Mouse (Mus musculus): ENCODE results near the gene Ssbp2.

The Ssbp2 gene

DNA sequence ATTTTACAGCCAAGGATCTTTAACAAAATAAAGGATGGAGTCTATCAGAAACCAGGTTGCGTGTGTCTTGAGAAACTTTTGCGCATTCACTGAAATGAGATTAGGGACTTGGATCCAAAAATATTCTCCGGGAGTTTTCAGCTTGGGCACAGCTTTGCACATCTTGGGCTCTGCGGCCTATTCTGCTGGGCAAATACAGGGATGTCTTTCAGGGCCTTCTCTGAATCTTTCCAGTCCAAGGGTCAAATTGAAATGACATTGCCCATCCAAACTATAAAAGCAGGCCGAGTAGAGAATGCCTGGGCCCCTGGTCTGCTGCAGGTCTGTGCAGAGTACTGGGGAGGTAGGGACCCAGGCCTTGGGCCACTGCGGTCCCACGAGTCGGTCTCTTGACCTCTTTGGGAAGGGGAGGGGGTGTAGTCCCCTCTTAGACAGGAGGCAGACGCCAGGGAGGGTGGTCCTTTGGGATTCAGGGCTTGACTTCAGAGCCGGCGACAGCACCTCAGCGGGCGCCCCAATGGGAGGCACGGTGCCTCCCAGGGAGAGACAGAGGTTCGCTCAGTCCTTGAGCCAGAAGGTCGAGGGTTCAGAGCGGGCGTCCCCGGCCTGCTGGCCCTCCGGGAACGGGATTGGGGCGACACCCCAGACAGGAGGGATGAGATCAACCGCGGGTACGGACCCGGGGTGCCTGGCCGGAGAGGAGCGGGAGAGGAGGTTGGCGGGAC is at the start of gene Ssbp2:
Ssbp2 (plus strand) TSS at position 388 of the 725 bp plus-strand sequence.
- DNase-seq (ENCODE audit: low spot score in 2 of 2) = peak in 1 of 2 experiments; percentile 22

DNA sequence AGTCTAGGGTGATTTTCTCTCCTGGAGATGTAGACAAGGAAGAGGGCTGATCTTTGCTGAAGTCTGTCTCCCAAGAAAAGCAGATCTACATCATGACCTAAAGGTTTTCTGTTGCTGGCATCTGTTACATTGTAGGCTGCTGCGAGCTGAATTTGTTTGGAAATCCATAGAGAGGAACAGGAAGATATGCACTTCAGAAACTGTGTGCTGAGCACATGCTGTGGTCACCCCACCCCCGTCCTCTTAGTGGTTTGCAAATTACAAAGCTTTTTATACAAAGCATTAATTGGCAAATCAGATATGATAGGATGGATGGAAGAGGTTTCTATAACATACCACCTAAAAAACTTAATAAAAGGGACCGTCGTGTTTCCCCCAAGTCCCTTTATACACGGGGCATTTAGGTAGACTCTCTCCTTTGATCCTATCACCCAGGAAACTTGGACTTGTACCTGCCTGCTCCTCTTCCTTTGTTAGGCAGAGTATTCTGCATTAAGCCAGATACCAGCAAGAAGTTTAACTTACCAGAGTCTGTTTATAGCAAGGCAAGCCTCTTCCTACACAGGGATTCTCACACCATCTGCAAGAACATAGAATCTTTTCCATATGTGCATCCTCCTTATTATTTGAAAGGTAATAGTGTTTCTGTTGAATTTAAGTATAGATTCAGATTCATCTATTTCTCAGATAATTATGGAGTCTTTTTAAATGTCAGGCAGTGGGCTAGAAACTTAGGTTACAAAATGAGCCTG is 46.2 kb upstream of the Ssbp2 start:
- no peak for DNase-seq (ENCODE audit: low spot score in 2 of 2)

DNA sequence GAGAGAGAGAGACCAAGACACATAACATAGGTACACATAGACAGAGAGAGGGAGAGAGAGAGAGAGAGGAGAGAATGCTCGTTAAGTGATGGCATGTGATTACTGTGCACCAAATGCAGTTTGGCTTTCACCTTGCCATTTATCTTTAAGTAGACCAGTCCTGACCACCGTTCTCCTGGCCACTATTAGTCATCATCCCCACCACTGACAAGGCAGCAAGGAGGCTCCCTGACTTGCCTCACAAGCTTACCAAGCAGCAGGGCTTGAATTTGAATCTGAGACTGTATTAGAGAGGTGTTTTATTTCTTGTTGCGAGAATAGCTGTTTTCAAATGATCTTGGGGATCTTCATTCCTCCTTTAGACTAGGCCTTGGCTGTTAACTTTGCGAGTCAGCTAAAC is 44.2 kb upstream of the Ssbp2 start:
- DNase-seq (ENCODE audit: low spot score in 2 of 2) = no peak

DNA sequence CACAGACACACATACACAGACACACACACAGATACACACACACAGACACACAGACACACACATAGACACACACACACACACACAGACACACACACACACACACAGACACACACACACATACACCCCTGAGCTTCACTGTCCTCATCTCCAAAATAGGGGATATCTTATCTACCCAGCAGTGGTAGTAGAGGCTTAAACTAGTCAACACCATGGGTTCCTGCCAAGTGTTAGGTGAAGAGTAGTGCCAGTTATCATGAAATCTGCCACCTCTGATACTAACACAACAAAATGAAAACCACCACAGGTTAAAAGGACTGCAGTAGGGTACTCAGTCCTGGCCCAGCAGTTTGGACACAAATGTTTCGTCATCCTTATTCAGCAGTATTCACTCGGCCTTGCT is 43.4 kb upstream of the Ssbp2 start:
- no peak for DNase-seq (ENCODE audit: low spot score in 2 of 2)

DNA sequence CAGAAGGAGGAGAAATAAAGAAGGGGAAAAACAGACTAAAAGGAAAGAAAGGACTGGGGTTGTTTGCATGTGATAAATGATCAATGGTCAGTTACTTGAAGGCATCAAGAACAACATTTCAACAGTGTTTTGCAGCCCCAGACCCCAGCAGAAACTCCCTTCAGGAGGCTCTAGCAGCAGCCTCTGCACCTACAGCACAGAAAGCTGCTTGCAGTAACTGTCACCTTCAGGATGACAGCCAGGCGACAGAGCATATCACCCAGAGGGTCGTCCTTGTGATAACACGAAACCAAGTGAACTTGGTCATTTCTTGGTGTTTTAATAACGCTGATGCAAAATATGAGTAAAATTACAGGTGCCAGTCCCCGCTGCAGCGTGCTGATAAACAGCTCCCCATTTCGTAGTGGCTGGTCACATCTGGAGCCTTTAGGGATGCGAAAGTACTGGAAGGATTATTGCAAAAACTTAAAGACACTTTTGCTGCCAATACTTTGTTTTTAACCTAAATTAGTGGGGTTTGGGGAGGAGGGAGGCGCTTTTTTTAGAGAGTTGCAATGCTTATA is 38.6 kb upstream of the Ssbp2 start:
- peak in 1 of 2 experiments; percentile 39 for DNase-seq (ENCODE audit: low spot score in 2 of 2)

DNA sequence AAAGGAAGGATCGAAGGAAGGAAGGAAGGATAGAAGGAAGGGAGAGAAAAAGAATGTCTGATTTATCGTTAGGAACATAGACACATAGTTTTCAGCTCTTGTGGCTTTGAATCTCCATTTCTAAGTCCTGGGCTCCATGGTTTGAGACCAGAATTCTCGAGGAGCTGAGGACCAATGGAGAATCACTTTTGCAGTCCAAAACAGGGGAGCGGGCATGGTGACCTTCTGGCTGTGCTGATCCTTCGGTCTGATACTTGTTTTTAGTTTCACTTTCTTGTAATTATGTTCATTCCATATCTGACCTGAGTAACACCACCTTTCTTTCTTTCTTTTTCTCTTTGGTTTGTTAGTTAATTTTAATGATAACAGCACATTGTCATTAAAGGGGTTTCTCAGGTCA is 29.2 kb upstream of the Ssbp2 start:
- no peak for DNase-seq (ENCODE audit: low spot score in 2 of 2)

DNA sequence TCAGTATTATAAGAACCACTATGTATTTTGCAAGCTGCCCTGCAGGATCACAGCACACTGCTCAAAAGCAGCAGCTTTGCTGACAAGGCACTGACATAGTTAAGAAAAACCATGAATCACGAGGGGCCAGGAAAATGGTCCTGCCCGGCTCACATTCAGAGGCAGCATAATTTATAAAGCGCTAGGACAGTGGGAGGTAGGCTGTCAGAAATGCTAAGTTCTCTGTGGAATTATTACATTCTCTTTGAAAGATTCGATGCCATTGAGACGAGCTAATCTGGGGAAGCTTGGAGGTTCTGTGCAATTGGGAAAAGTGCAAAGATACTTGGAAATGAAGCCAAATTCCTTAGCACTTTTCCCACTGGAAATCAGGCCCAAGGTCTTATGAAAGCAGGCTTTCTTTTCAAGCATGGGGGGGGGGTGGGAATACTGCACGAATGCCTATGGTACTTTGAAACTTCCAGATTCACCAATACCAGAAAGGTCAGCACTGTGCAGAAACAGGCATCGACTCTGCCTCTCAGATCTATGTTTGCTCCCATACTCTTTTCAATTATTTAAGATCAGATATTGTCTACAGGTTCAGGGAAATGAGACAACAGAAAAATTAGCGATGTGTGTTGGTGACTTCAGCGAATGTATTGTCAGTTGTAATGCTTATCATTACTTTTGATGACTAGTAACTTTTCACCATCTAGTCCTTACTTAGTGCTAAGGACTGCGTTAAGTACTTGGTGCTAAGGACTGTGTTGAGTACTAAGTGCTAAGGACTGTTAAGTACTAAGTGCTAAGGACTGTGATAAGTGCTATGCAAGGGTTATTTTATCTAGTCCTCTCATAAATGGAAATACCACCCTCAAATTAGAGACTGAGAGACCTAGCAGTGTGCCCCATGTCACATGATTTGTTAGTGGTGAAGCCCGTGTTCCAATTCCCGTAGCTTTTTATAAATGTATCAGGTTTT is 28.4 kb upstream of the Ssbp2 start:
- no peak for DNase-seq (ENCODE audit: low spot score in 2 of 2)

DNA sequence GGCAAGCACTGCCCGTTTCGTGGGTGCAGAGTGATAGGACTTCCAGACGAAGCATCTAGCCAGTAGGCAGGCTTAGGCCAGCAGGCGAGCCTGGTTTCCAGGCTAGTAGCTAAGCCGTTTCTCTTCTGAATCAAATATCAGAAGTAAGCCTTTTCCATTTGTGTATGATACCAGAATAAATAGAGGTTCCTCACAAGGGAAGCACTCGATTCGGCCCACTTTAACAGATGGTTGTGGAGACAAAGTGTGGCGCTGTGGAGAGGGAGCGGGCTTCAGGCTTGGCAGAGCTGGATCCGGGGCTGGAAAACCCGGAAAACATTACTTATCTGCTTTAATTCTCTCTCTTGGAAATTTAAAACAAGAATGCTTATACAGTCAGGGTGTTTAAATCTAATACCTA is 27.1 kb upstream of the Ssbp2 start:
- no peak for DNase-seq (ENCODE audit: low spot score in 2 of 2)

DNA sequence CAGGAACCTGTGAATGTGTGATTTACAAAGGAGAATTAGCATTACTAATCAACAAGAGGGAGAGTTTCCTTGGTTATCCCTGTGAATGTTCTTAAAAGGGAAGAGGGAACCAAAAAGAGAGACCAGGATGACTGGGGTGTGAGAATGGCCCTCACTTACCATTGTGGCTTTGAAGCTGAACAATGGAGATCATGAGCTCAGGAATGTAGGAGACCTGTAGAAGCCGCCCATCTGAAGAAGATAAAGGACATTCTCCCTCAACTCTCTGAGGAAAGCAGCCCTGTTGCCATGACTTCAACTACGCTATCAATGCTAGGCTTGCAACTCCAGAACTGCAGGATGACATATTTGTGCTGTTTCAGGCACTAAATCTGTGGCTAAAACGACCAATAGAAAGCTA is 22.2 kb upstream of the Ssbp2 start:
- DNase-seq (ENCODE audit: low spot score in 2 of 2) = no peak

DNA sequence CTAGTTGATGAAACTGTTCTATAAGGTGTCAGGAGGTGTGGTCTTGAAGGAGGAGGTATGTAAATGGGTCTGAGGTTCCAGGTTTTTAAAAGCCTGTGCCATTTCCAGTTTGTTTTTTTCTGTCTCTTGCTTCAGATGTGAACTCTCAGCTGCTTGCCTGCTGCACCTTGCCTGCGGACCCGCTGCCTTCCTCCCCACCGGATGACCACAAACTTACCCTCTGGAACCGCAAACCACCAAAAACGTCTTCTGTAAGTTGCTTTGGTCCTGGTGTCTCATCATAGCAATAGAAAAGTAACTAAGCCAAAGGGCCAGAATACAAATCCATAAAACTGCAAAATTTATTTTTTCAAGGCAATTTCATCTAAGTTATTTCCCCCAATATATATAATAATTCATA is 18.6 kb upstream of the Ssbp2 start:
- DNase-seq (ENCODE audit: low spot score in 2 of 2) = no peak

DNA sequence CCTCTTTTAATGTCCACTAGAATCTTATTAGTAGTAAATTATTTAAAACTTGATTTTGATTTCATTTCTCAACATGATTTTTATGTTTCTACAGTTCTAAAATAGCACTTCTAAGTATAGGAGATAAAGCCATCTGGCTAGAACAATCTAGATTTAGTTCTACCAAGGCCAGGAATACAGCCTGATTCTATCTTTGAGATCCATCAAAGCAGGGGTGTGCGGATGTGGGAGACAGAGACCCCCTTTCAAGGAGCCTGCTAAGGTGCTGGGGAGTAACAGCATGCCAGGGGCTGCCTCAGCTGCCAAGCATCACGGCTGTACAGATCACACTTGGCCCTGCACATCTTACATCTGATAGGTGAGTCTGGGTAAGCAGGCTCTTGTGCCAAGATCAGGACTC is 13.4 kb upstream of the Ssbp2 start:
- no peak for DNase-seq (ENCODE audit: low spot score in 2 of 2)

DNA sequence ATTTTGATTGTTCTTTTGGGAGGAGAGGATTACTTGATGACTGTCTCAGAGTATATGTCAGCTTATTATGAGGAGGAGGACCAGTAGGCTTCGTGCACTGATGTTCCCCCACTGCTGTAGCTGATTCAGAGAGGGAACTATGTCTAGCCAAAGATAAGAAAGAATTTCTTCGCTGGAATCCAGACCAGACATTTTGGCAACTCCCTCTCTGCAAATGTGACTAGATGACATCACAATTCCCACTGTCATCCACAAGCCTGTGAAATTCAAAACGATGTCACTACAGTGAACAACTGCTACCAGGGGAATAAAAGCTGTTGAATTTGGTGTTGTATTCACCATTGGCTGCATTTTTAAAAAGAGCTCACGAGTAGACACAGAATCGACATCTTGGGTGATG is 11.1 kb upstream of the Ssbp2 start:
- DNase-seq (ENCODE audit: low spot score in 2 of 2) = no peak

DNA sequence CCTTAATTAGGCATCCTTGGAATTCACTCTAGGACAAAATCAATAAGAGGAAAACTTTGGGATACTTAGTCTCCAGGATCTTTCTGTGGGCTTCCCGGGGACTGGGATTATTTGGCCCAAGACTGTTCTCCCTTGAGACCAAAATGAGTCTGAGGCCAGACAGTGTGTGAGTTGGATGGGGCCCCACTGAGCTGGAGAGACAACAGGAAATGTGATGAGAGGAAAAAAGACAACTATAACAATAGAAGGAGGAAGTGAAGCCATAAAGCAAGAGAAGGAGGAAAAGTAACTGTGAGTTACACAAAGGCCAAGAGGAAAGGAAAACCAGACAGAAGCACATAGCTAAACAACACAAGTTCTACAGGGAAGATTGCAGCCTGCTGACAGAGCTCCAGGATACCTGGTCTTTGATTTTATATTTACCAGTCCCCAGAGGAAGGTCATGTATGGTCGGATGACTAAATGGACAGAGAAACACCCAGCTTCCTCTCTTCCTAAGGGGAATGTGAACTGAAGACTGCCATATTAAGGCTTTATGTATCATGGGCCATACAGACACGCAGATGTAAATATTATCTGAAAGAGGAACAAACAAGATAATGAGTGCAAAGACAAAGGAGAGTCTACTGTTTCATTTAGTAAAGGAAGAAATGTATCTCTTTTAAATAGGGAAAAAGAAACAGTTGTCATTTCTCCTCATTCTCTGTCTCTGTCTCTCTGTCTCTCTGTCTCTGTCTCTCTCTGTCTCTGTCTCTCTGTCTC is 8.5 kb upstream of the Ssbp2 start:
- no peak for DNase-seq (ENCODE audit: low spot score in 2 of 2)

DNA sequence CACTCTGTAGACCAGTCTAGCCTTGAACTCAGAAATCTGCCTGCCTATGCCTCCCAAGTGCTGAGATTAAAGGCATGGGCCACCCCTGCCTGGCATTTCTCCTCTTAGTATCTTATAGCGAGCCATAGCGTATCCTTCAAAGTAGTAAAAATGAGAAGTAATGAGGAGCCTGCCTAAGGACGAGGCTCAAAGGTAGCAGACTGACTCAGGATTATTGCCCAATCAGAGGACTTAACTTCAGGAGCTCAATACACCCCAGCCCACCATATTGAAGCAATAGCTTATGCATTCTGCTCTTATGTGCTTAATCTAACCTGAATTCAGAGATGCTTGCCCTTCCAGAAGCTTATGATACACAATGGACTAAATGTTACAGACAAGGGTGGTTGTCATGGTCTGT is 7.8 kb upstream of the Ssbp2 start:
- no peak for DNase-seq (ENCODE audit: low spot score in 2 of 2)

DNA sequence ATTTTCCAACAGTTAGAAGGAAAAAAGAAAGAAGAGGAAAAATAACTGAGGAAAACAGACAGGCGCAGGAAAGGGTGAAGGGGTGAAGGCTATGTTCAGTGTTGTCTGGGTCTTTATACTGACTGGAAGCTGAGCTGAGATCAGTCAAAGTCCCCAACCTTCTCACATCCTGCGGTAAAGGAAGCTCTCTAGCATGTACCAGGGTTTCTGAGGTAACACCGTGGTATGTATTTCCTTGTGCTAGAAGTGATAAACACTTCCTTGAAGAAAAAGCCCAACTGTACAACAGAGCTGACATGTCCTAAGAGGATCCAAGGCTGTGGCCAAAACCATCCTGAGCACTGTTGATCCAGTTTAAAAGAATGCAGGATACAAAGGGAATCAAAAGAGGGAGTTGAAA is 6.8 kb upstream of the Ssbp2 start:
- DNase-seq (ENCODE audit: low spot score in 2 of 2) = no peak

DNA sequence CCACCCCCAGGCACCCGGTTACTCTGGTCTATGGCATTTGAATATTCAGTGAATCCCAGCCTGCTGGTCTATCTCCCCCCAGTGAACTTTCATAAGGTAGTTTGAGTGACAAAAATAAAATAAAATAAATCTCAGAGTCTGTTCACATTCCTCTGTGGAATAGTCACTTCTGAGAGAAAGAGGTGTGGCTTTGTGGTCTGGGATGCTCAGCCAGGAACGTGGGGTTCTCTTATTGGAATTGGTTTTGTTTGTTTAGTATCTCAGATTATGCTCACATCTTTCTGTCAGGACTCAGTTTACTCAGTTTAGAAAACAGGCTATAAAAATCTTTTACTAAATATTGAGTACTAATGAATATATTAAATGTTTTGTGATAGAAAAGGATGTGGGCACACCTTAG is 4.0 kb upstream of the Ssbp2 start:
- no peak for DNase-seq (ENCODE audit: low spot score in 2 of 2)

DNA sequence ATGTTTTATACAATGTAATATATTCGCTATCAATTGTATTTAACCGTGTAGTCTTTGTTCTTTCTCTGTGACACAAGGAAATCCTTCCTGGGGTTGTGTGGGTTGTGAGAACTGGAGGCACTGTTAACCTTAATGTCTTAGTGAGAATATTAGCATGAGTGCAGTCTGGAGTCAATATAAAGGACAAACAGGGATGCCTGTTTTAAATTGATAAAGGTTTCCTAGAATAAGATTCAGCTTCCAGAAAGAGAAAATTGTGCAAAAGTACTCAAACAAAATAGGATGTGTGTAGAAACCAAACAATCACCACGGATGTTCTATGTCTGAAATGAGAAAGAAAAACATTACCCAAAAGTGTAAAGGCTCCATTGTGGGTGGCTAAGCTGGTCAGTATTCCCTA is 3.3 kb upstream of the Ssbp2 start:
- no peak for DNase-seq (ENCODE audit: low spot score in 2 of 2)

DNA sequence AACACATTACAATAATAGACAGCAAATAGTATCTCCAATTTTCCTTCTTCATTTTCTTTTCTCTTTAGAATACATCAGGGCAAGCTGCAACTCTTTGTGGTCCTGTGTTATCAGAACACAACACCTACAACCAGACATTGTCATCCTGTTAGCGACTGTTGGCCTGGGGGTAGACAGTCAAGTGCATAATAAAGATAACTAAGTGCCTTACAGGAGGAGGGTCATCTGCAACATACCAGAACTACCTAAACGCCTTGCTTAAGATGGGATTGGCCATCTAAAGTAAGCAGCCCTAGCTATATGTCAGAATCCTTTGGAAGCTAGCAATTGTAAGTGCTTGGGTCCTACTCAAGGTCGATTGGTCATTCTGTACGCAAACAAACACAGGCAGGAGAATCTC is 2.1 kb upstream of the Ssbp2 start:
- no peak for DNase-seq (ENCODE audit: low spot score in 2 of 2)

DNA sequence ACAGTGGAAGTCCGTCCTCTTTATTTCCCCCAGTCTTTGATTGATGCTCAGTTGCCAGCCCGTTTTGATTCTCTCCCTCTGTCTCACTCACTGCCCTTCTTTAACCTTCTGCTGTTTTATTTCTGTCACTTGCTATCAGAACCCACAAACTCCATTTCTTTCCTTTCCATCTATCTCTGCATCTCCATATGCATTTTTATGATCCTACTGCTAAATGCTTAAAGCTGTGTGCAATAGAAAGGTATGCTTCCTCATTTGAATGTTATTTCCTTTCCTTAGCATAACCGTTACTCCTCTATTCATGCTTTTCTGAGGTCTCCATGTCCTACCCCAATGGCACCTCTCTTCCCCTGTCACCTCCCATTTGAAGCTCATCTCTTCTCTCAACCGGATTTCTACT is 594 bp upstream of the Ssbp2 start:
- no peak for DNase-seq (ENCODE audit: low spot score in 2 of 2)

DNA sequence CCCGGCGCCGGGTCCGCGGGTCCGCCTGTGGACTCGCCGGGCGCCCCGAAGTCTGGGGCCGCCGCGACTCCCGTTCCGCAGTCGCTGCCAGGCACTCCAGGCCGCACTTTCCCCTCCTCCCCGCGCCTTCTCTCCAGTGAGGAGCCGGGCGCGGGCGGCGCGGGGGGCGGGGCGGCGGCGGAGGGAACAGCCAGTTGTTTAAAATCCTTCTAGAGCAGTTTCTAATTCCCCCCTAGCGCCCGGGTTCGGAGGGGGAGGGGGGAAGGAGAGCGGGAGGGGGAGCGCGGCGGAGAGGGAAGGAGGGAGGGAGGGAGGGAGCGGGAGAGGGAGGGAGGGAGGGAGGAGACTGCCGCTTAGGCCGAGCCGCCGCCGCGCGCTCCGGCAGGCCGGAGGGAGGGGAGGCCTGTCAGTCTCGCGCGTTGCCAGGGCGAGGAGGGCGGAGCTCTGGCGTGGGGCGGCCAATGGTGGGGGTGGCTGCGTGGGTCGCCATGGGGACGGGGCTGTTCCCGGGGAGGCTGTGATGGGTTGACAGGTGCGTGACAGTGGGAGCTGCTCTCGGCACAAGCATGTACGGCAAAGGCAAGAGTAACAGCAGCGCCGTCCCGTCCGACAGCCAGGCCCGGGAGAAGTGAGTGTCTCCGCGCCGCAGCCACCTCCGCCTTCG is 670 bp downstream of the Ssbp2 start:
- peak; percentile 100 for DNase-seq (ENCODE audit: low spot score in 2 of 2)

DNA sequence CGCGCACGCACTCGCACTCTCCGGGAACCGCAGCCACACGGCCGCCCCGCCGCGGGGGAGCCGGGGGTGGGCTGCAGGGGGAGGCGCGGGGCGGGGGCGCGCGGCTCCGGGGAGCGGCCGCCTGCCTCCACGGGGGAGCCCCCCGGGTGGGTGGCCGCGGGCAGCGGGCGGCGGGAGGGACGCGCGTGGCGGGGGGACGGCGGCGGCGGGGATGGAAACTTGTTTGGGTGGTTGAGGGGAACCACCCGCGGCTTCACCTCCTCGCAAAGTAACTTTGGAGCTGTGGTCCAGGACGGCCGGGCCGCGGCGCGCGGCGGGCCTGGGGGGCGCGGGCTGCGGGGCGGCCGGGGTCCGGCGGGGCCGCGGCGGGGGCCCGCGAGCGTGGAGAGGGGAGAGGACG is 1.2 kb downstream of the Ssbp2 start:
- DNase-seq (ENCODE audit: low spot score in 2 of 2) = peak in 1 of 2 experiments; percentile 31

All from cerebellum, postnatal 4 days (tissue).